Mouse (Mus musculus): ENCODE data around the gene Ing3. TPM values are rescaled to one million over a fixed set of nuclear protein-coding genes. Genes with fewer than 3 reads are reported as not detected.
A peak's percentile ranks its signal among the peaks of the same experiment; 100 is the strongest.

Ing3 gene
- polyA plus RNA-seq (2015; fragmentation: Nextera tagmentation; extraction: Ambion mirVana): 28.8 and 36.6 TPM in 2 replicates

DNA sequence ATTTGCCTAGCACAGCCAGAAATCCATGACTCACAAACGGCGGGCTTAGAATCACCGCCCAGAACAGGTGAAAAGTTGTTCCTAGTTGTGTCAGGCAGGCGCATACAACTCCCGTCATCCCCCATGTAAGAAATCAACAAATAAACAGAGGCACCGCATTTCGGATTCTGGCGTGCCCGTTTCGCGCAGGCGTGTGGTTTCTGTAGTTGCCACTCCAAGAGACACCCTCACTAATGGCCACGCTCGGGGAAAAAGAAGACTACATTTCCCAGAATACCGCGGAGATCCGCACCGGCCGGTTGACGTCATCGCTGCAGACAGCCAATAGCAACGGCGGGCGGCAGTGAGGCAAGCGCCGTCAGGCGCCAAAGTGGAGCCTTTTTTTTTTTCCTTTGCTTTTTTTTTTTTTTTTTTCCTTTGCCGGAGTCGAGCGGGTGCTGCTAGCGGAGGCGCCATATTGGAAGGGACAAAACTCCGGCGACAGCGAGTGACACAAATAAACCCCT, at the start of gene Ing3:
TSS of gene Ing3 (plus strand) at position 346 of the 506 bp plus-strand sequence.
- under 1% methylated on average over 35 of the region's 35 CpGs for WGBS
- no peaks in the 10 kb centered on the region for H3K9me3 ChIP-seq (replicated peaks)
- H3K36me3 ChIP-seq: peaks cover 15% of the 10 kb centered on the region
- H3K27ac ChIP-seq: peak within 1 kb of the TSS; percentile 98
- H3K4me2 ChIP-seq: peak within 1 kb of the TSS; percentile 70
- H3K9ac ChIP-seq: peak within 1 kb of the TSS; percentile 76
- peak within 1 kb of the TSS; percentile 74 for H3K4me3 ChIP-seq
- peaks cover 10% of the 10 kb centered on the region for H3K4me1 ChIP-seq (replicated peaks)
- ATAC-seq (replicated peaks; ENCODE audit: insufficient number of reproducible peaks, insufficient read depth, low FRiP score, low read depth): peak; percentile 99
- no peaks in the 10 kb centered on the region for H3K27me3 ChIP-seq

DNA sequence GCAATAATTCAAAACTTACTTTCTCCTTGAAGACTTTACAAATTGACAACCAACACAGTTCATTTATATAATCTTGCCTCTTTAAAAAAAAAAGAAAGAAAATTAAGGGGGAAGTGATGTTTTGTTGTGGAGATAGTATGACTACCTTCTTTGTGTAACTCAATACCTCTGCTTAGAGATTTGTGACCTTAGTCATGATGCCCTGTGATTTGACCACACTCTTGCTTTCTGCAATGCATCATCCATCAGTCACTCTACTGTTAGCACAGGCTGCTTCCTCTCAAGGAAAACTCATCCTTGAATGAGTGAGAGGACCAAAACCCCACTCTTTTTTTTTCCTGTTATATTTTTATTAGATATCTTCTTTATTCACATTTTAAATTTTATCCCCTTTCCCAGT, 39.7 kb upstream of the Ing3 start:
- Histone ChIP-seq H3K9me3 (replicated peaks) (no peaks in the 10 kb centered on the region), H3K4me1 (replicated peaks) (no peaks in the 10 kb centered on the region), H3K27me3 (no peaks in the 10 kb centered on the region), H3K27ac (no peak overlapping the region), H3K36me3 (no peaks in the 10 kb centered on the region), H3K4me3 (no peak overlapping the region), H3K9ac (no peak overlapping the region), H3K4me2 (no peak overlapping the region)
- no peak for ATAC-seq (replicated peaks; ENCODE audit: insufficient number of reproducible peaks, insufficient read depth, low FRiP score, low read depth)

GRCm38 (mm10) chr6:21910804-21911203, 38.6 kb upstream of the Ing3 start:
- 78% methylated on average over 6 of the region's 6 CpGs for WGBS
- ATAC-seq (replicated peaks; ENCODE audit: insufficient number of reproducible peaks, insufficient read depth, low FRiP score, low read depth): no peak
- no peaks in the 10 kb centered on the region for H3K36me3 ChIP-seq

DNA sequence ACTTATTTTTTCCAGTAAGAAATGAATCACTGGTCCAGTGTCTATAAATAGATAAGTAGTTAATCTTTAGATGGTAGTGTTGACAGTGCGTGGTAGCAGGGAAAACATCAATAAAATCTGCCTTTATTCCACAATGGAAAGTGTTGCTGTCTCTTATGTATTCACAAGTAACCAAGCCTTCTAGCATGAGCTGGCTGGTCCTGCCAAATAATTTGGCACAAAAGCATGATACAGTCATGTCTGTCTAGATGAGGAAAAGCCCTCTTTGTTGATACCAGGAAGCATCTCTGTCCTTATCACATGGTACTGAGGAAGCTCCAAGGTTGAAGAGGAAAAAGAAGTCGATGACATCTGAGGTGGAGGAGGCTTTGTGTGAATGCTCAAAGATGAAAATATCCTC, 32.8 kb upstream of the Ing3 start:
- WGBS: 65% methylated on average over 2 of the region's 2 CpGs

More at GRCm38 (mm10) chr6:21910804-21911203, 38.6 kb upstream of the Ing3 start:
- H3K9me3 ChIP-seq (replicated peaks): no peaks in the 10 kb centered on the region
- no peaks in the 10 kb centered on the region for H3K4me1 ChIP-seq (replicated peaks)
- H3K9ac ChIP-seq: no peak overlapping the region
- H3K27me3 ChIP-seq: no peaks in the 10 kb centered on the region
- no peak overlapping the region for H3K27ac ChIP-seq
- no peak overlapping the region for H3K4me2 ChIP-seq
- H3K4me3 ChIP-seq: no peak overlapping the region

DNA sequence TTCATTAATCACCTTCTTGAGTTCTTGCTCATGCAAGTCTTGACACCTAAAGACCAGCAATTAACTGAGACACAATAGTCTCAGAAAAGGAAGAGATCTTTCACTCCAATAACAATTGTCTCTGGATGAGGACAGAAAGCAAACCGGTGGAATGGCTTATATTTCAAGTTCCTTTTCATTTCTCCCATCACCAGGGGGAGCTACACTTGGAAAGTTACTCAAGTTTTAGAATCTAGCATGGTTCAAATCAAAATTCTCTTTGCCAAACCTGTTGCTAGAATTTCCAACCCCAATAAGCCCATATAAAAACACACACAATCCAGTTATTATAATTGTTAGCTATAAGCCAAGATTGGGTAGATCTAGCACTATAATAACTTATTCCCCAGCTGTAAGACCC, 25.2 kb upstream of the Ing3 start:
- Histone ChIP-seq H3K36me3 (no peaks in the 10 kb centered on the region), H3K9ac (no peak overlapping the region), H3K4me3 (no peak overlapping the region), H3K9me3 (replicated peaks) (no peaks in the 10 kb centered on the region), H3K27ac (no peak overlapping the region), H3K4me2 (no peak overlapping the region), H3K27me3 (no peaks in the 10 kb centered on the region), H3K4me1 (replicated peaks) (no peaks in the 10 kb centered on the region)
- 21% methylated on average over 1 of the region's 1 CpGs for whole genome bisulfite sequencing
- ATAC-seq (replicated peaks; ENCODE audit: insufficient number of reproducible peaks, insufficient read depth, low FRiP score, low read depth): no peak

More for the DNA sequence above, 32.8 kb upstream of the Ing3 start:
- Histone ChIP-seq H3K9ac (no peak overlapping the region), H3K27me3 (no peaks in the 10 kb centered on the region), H3K27ac (no peak overlapping the region), H3K36me3 (no peaks in the 10 kb centered on the region), H3K9me3 (replicated peaks) (no peaks in the 10 kb centered on the region), H3K4me3 (no peak overlapping the region), H3K4me2 (no peak overlapping the region), H3K4me1 (replicated peaks) (0 out of 2 replicates have a peak, but pooled peaks cover 2% of the 10 kb centered on the region)
- ATAC-seq (replicated peaks; ENCODE audit: insufficient number of reproducible peaks, insufficient read depth, low FRiP score, low read depth): no peak

DNA sequence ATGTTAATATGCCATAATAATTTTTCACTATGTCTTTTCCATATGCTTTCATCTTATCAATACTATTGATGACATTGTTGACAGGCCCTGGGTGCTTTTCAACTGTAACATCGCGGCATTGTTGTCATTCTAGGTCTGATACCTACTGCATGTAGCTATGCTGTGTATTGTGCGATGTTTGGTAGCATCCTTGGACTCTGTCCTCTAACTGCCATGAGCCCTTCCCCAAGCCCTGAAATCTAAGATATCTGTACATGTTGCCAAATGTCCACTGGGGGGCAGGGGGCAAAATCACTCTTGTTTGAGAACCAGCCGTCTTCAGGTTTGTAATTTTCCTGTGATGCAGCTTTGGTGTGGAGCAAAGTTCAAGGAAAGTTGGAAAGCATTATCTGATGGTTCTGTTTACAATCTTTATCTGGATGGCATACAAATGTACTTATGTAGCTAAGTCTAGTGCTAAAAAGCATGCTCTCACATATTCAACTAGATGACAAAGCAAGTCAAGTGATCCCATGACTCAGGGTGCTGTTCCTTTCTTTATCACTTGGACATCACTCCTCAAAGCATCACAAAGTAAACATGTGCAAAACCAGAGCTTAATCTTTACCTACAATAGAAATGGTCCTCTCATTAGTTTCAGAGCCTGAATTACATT, 11.3 kb upstream of the Ing3 start:
- no peak for ATAC-seq (replicated peaks; ENCODE audit: insufficient number of reproducible peaks, insufficient read depth, low FRiP score, low read depth)

DNA sequence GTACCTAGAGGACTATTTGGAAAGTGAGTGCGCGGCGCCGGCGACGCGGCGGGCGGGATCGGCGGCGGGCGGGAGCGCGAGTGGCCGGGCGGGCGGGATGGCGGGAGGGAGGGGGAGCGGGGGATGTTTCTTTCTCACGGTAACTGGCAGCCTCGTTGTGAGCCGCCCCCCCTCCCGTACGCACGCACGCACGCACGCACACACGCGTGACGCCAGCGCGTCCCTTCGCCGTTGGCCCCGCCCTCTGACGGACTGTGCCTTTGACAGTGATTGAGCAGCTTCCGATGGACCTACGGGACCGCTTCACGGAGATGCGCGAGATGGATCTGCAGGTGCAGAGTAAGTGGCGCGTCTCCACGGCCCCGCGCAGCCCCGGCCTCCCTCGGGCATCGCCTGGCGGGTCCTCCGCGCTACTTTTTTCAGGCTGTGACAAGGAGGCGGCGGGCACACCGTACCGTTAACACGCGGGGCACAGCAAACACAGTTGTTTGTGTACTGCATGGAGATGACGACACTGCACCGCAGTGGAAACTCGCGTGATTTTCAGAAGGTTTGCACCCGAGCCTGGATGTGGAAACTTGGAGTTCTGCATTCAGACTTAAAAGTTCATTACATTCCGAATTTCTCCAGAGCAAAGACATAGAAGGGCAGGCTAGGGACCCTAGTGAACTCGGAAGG, 539 bp downstream of the Ing3 start:
- Histone ChIP-seq H3K27ac (peak overlapping the region; percentile 98), H3K9me3 (replicated peaks) (no peaks in the 10 kb centered on the region), H3K9ac (peak overlapping the region; percentile 76), H3K27me3 (no peaks in the 10 kb centered on the region), H3K4me1 (replicated peaks) (peaks cover 10% of the 10 kb centered on the region), H3K36me3 (peaks cover 18% of the 10 kb centered on the region), H3K4me3 (peak overlapping the region; percentile 74), H3K4me2 (peak overlapping the region; percentile 70)
- under 1% methylated on average over 54 of the region's 68 CpGs for WGBS
- ATAC-seq (replicated peaks; ENCODE audit: insufficient number of reproducible peaks, insufficient read depth, low FRiP score, low read depth): peak; percentile 92

More for the DNA sequence above, 11.3 kb upstream of the Ing3 start:
- Histone ChIP-seq H3K27ac (no peak overlapping the region), H3K9me3 (replicated peaks) (no peaks in the 10 kb centered on the region), H3K4me3 (no peak overlapping the region), H3K9ac (no peak overlapping the region), H3K27me3 (no peaks in the 10 kb centered on the region), H3K4me1 (replicated peaks) (no peaks in the 10 kb centered on the region), H3K36me3 (no peaks in the 10 kb centered on the region), H3K4me2 (no peak overlapping the region)
- 73% methylated on average over 4 of the region's 4 CpGs for WGBS

GRCm38 (mm10) chr6:21950676-21951075, 1.3 kb downstream of the Ing3 start:
- H3K27ac ChIP-seq: peak overlapping the region; percentile 98; the same call in 1 of the 2 replicates
- peaks cover 10% of the 10 kb centered on the region for H3K4me1 ChIP-seq (replicated peaks)
- no peaks in the 10 kb centered on the region for H3K27me3 ChIP-seq
- H3K9me3 ChIP-seq (replicated peaks): no peaks in the 10 kb centered on the region
- peak overlapping the region; percentile 70 for H3K4me2 ChIP-seq
- ATAC-seq (replicated peaks; ENCODE audit: insufficient number of reproducible peaks, insufficient read depth, low FRiP score, low read depth): no peak
- peak overlapping the region; percentile 74 for H3K4me3 ChIP-seq
- peaks cover 24% of the 10 kb centered on the region for H3K36me3 ChIP-seq
- 87% methylated on average over 2 of the region's 2 CpGs for WGBS
- peak overlapping the region; percentile 76 for H3K9ac ChIP-seq

GRCm38 (mm10) chr6:21955468-21955867, 6.1 kb downstream of the Ing3 start:
- no peaks in the 10 kb centered on the region for H3K9me3 ChIP-seq (replicated peaks)
- no peak overlapping the region for H3K4me3 ChIP-seq
- whole genome bisulfite sequencing: 86% methylated on average over 4 of the region's 4 CpGs
- no peak overlapping the region for H3K27ac ChIP-seq
- ATAC-seq (replicated peaks; ENCODE audit: insufficient number of reproducible peaks, insufficient read depth, low FRiP score, low read depth): 0 out of 2 replicates have a peak, but pooled peaks have one; percentile 31
- no peak overlapping the region for H3K4me2 ChIP-seq
- H3K27me3 ChIP-seq: no peaks in the 10 kb centered on the region
- H3K9ac ChIP-seq: no peak overlapping the region
- peaks cover 5% of the 10 kb centered on the region for H3K4me1 ChIP-seq (replicated peaks)
- peaks cover 45% of the 10 kb centered on the region for H3K36me3 ChIP-seq

- no peak overlapping the region for H3K4me3 ChIP-seq
- no peak for ATAC-seq (replicated peaks; ENCODE audit: insufficient number of reproducible peaks, insufficient read depth, low FRiP score, low read depth)
- H3K9me3 ChIP-seq (replicated peaks): no peaks in the 10 kb centered on the region
- no peak overlapping the region for H3K27ac ChIP-seq
- peaks cover 35% of the 10 kb centered on the region for H3K36me3 ChIP-seq
- H3K4me2 ChIP-seq: no peak overlapping the region
- no peaks in the 10 kb centered on the region for H3K27me3 ChIP-seq
- H3K9ac ChIP-seq: no peak overlapping the region
- WGBS: 86% methylated on average over 4 of the region's 4 CpGs
- H3K4me1 ChIP-seq (replicated peaks): no peaks in the 10 kb centered on the region
Measured at GRCm38 (mm10) chr6:21958922-21959321, 9.6 kb downstream of the Ing3 start.

- Histone ChIP-seq H3K4me2 (no peak overlapping the region), H3K36me3 (peaks cover 32% of the 10 kb centered on the region), H3K27ac (no peak overlapping the region), H3K9ac (no peak overlapping the region), H3K27me3 (no peaks in the 10 kb centered on the region), H3K4me1 (replicated peaks) (no peaks in the 10 kb centered on the region), H3K9me3 (replicated peaks) (no peaks in the 10 kb centered on the region), H3K4me3 (no peak overlapping the region)
- no peak for ATAC-seq (replicated peaks; ENCODE audit: insufficient number of reproducible peaks, insufficient read depth, low FRiP score, low read depth)
- WGBS: 97% methylated on average over 5 of the region's 5 CpGs
Measured at GRCm38 (mm10) chr6:21959909-21960308, 10.5 kb downstream of the Ing3 start.

Measured in heart, embryonic 15.5 days (tissue).